ENCODE assay signal across 27 mouse cellular contexts in the genomic region with DNA sequence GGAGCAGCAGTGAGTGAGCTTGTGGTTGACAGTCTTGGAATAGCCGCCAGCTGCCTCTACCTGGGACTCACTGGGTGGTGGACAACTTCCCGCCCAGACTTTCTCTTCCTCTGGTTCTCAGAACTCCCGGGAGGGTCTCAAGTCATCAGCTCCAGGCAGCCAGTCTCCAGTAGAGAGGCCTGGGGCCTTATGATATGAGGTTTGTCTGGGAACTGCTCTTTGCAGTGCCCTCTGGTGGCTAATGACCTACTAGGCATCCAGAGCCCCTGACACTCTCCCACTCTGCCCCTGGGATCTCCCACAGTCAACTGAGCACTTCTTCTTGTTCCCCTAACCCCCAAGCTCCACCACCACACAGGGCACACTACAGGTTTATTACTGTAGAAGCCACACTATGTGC. TPM values are rescaled to one million over a fixed set of nuclear protein-coding genes. Genes with fewer than 3 reads are reported as not detected.
DNase-seq lines count a peak whose midpoint lies in the region; ATAC-seq and TF ChIP-seq lines count a peak whose summit lies in the region.
"Had no signal": no experiment of that assay in that cellular context is flagged by ENCODE, and none has a peak within 500 bp of the region (broad histone marks: within the 10 kb centered on the region; RNA-seq: fewer than 3 reads in every experiment).

No protein-coding gene starts in this region.

- no peak overlapping the region for H3K9ac ChIP-seq in hindbrain, postnatal 0 days (replicated peaks; ENCODE audit: low read length)
- H3K9ac ChIP-seq in hindbrain, embryonic 12.5 days: no peak overlapping the region
- no peak overlapping the region for H3K9ac ChIP-seq in midbrain, embryonic 11.5 days (ENCODE audit: low read length)
- H3K9ac ChIP-seq in midbrain, embryonic 16.5 days (ENCODE audit: low read depth, low read length): no peak overlapping the region
- H3K9ac ChIP-seq: embryonic facial prominence, embryonic 15.5 days; forebrain, embryonic 15.5 days; heart, embryonic 13.5 days; hindbrain, embryonic 13.5 days; liver, embryonic 13.5 days had no signal

- no peak for ATAC-seq in hindbrain, postnatal 0 days
- ATAC-seq in hindbrain, embryonic 12.5 days (ENCODE audit: low FRiP score): no peak
- ATAC-seq in midbrain, embryonic 11.5 days (ENCODE audit: low FRiP score): no peak
- ATAC-seq in midbrain, embryonic 16.5 days: no peak
- ATAC-seq: forebrain, embryonic 15.5 days had no signal

- 52% methylated on average over 3 of the region's 3 CpGs for WGBS in hindbrain, postnatal 0 days
- 44% methylated on average over 3 of the region's 3 CpGs for WGBS in hindbrain, embryonic 12.5 days
- 31% methylated on average over 3 of the region's 3 CpGs for WGBS in midbrain, embryonic 11.5 days
- WGBS in midbrain, embryonic 16.5 days: 54% methylated on average over 3 of the region's 3 CpGs

- no peaks in the 10 kb centered on the region for H3K36me3 ChIP-seq in hindbrain, postnatal 0 days (ENCODE audit: insufficient read depth, low read length)
- H3K36me3 ChIP-seq in hindbrain, embryonic 12.5 days: no peaks in the 10 kb centered on the region
- H3K36me3 ChIP-seq in midbrain, embryonic 11.5 days (ENCODE audit: control insufficient read depth, insufficient read depth, low read length): no peaks in the 10 kb centered on the region
- no peaks in the 10 kb centered on the region for H3K36me3 ChIP-seq in midbrain, embryonic 16.5 days (ENCODE audit: control insufficient read depth, insufficient read depth, low read length)
- H3K36me3 ChIP-seq: embryonic facial prominence, embryonic 15.5 days; forebrain, embryonic 15.5 days; heart, embryonic 13.5 days; hindbrain, embryonic 13.5 days; liver, embryonic 13.5 days had no signal

- H3K4me2 ChIP-seq in hindbrain, postnatal 0 days (ENCODE audit: low read depth, low read length): no peak overlapping the region
- H3K4me2 ChIP-seq in hindbrain, embryonic 12.5 days (replicated peaks): no peak overlapping the region
- H3K4me2 ChIP-seq in midbrain, embryonic 11.5 days: no peak overlapping the region
- H3K4me2 ChIP-seq in midbrain, embryonic 16.5 days (ENCODE audit: low read length): no peak overlapping the region
- H3K4me2 ChIP-seq: embryonic facial prominence, embryonic 15.5 days; forebrain, embryonic 15.5 days; heart, embryonic 13.5 days; hindbrain, embryonic 13.5 days; liver, embryonic 13.5 days had no signal

- H3K27ac ChIP-seq in hindbrain, postnatal 0 days: no peak overlapping the region
- H3K27ac ChIP-seq in hindbrain, embryonic 12.5 days: no peak overlapping the region
- H3K27ac ChIP-seq in midbrain, embryonic 11.5 days (ENCODE audit: low read depth, low read length): no peak overlapping the region
- no peak overlapping the region for H3K27ac ChIP-seq in midbrain, embryonic 16.5 days (ENCODE audit: low read length)
- H3K27ac ChIP-seq: embryonic facial prominence, embryonic 15.5 days; forebrain, embryonic 15.5 days; heart, embryonic 13.5 days; hindbrain, embryonic 13.5 days; liver, embryonic 13.5 days; macrophage had no signal

- no peak overlapping the region for H3K4me3 ChIP-seq in hindbrain, postnatal 0 days (ENCODE audit: low read length)
- H3K4me3 ChIP-seq in hindbrain, embryonic 12.5 days: no peak overlapping the region
- no peak overlapping the region for H3K4me3 ChIP-seq in midbrain, embryonic 11.5 days (ENCODE audit: low read depth, low read length)
- H3K4me3 ChIP-seq in midbrain, embryonic 16.5 days (ENCODE audit: low read depth, low read length): no peak overlapping the region
- H3K4me3 ChIP-seq: embryonic facial prominence, embryonic 15.5 days; forebrain, embryonic 15.5 days; heart, embryonic 13.5 days; hindbrain, embryonic 13.5 days; liver, embryonic 13.5 days had no signal

- H3K4me1 ChIP-seq in hindbrain, postnatal 0 days (ENCODE audit: insufficient read depth, low read length): no peaks in the 10 kb centered on the region
- H3K4me1 ChIP-seq in hindbrain, embryonic 12.5 days: peaks cover 4% of the 10 kb centered on the region; the same call in 1 of the 2 replicates
- H3K4me1 ChIP-seq in midbrain, embryonic 11.5 days (ENCODE audit: control insufficient read depth, insufficient read depth, low read length): peaks cover 6% of the 10 kb centered on the region
- H3K4me1 ChIP-seq in midbrain, embryonic 16.5 days (ENCODE audit: control insufficient read depth, insufficient read depth, low read length): peaks cover 8% of the 10 kb centered on the region; the same call in 1 of the 2 replicates
- H3K4me1 ChIP-seq: embryonic facial prominence, embryonic 15.5 days; forebrain, embryonic 15.5 days; liver, embryonic 13.5 days had no signal

- DNase-seq in hindbrain, postnatal 0 days (ENCODE audit: low spot score): no peak
- DNase-seq in midbrain, embryonic 11.5 days (ENCODE audit: low spot score, missing footprints): peak; percentile 80
- DNase-seq in ZHBTc4 (ENCODE audit: low read depth, low spot score): peak; percentile 78
- peak; percentile 50 for DNase-seq in retina, postnatal 1 day
- no peak for DNase-seq in gastrocnemius, postnatal 25 days
- DNase-seq in cerebellum, postnatal 36 days: no peak
- DNase-seq: cerebellum, adult 8-10 months; gastrocnemius, postnatal 10 days; heart, adult 18-20 months; heart, postnatal 14 days; kidney, adult 9 months; kidney, postnatal 25 days; liver, embryonic 13.5 days; lung, adult 2 months; right cerebral cortex, postnatal 25 days; spleen, adult 18-20 months; thymus, postnatal 14 days had no signal

- H3K9me3 ChIP-seq in hindbrain, postnatal 0 days (ENCODE audit: low read length): no peaks in the 10 kb centered on the region
- no peaks in the 10 kb centered on the region for H3K9me3 ChIP-seq in hindbrain, embryonic 12.5 days (replicated peaks)
- H3K9me3 ChIP-seq in midbrain, embryonic 11.5 days (ENCODE audit: control insufficient read depth, low read length): no peaks in the 10 kb centered on the region; the same call in 1 of the 2 replicates
- H3K9me3 ChIP-seq in midbrain, embryonic 16.5 days (replicated peaks; ENCODE audit: control insufficient read depth, low read length, poor library complexity, severe bottlenecking): no peaks in the 10 kb centered on the region
- H3K9me3 ChIP-seq: embryonic facial prominence, embryonic 15.5 days; forebrain, embryonic 15.5 days; heart, embryonic 13.5 days; hindbrain, embryonic 13.5 days; liver, embryonic 13.5 days had no signal

- peak; percentile 42 for TF ChIP-seq CTCF in hindbrain, postnatal 0 days (IDR thresholded peaks at IDR 0.05; ENCODE audit: low read depth)

- no peaks in the 10 kb centered on the region for H3K27me3 ChIP-seq in hindbrain, postnatal 0 days (ENCODE audit: insufficient read depth, low read length)
- H3K27me3 ChIP-seq in hindbrain, embryonic 12.5 days: no peaks in the 10 kb centered on the region
- no peaks in the 10 kb centered on the region for H3K27me3 ChIP-seq in midbrain, embryonic 11.5 days (ENCODE audit: control insufficient read depth, insufficient read depth, low read length)
- H3K27me3 ChIP-seq in midbrain, embryonic 16.5 days (ENCODE audit: control insufficient read depth, insufficient read depth, low read depth, low read length): peaks cover 2% of the 10 kb centered on the region; the same call in 1 of the 2 replicates
- H3K27me3 ChIP-seq: embryonic facial prominence, embryonic 15.5 days; forebrain, embryonic 15.5 days; heart, embryonic 13.5 days; hindbrain, embryonic 13.5 days; liver, embryonic 13.5 days had no signal

RNA-seq across cellular contexts. Expression of a gene that starts 27.7 kb away (rescaled TPM):
- total RNA-seq in hindbrain, postnatal 0 days (2014; rRNA removed): 28.9 and 42.7 TPM in 2 replicates
- 5.8 and 6.1 TPM in 2 replicates for polyA plus RNA-seq in hindbrain, postnatal 0 days (2015; fragmentation: Nextera tagmentation; extraction: Ambion mirVana)
- 0.96 and 2.4 TPM in 2 replicates for polyA plus RNA-seq in hindbrain, embryonic 12.5 days (2016; fragmentation: Nextera tagmentation; extraction: Ambion mirVana)
- polyA plus RNA-seq in midbrain, embryonic 11.5 days (2014; fragmentation: Nextera tagmentation; extraction: Ambion mirVana): 0.23 and 0.36 TPM in 2 replicates
- polyA plus RNA-seq in midbrain, embryonic 16.5 days (2015; fragmentation: Nextera tagmentation; extraction: Ambion mirVana): 2.8 and 3.3 TPM in 2 replicates
- under 1 TPM in 1 of 2 experiments, not detected in 1; 0.05 TPM for total RNA-seq in gastrocnemius, postnatal 25 days (2021)
- total RNA-seq: heart, adult 18-20 months; monocyte, adult 5-6 weeks; neutrophil, adult 5-6 weeks had no signal
- polyA plus RNA-seq: C2C12, macrophage had no signal

Comparison
In these comparisons a context has a peak if more than half of its experiments do, and no peak if none do; other contexts are left out.
1. DNase-seq: peak in midbrain, embryonic 11.5 days (single experiment), ZHBTc4 (single experiment) and retina, postnatal 1 day (single experiment); none in hindbrain, postnatal 0 days (single experiment), gastrocnemius, postnatal 25 days (single experiment) and cerebellum, postnatal 36 days (0 of 2).